Mouse (Mus musculus) erythroid progenitor cell, adult 5-6 weeks (primary cell): ENCODE measurements around the gene AI661453. TPM values are rescaled to one million over a fixed set of nuclear protein-coding genes. Genes with fewer than 3 reads are reported as not detected.

Source experiments
- ATAC-seq: replicated peaks from 2 replicates; pipeline ENCODE4 v1.8.0; 2016; ENCODE audit warnings: moderate number of reproducible peaks, mild to moderate bottlenecking, moderate TSS enrichment, inconsistent platforms; ENCODE audit not compliant: poor library complexity, low FRiP score, severe bottlenecking
- total RNA-seq, 2 experiments: library from RNA; stranded (forward) in 1 of 2; stranded (reverse) in 1 of 2; fragments of 150-400 nt in 1 of 2; fragments of 186-747, 209-891 nt in 1 of 2; gene quantifications; 2 replicates each; pipeline versions ENCODE4 v1.2.3 to v1.2.4; 2015 to 2017; ENCODE audit warnings: low replicate concordance in 2 of 2

AI661453 gene
- total RNA-seq, 2 experiments from 2014 or later = not detected

GRCm38 (mm10) chr17:47515180-47515844, 78.9 kb downstream of the AI661453 start:
- no peak for ATAC-seq

GRCm38 (mm10) chr17:47516232-47516631, 79.8 kb downstream of the AI661453 start:
- no peak for ATAC-seq

GRCm38 (mm10) chr17:47518205-47518604, 81.8 kb downstream of the AI661453 start:
- ATAC-seq = no peak

Other genes starting within 250 kb of the AI661453 start
- gene Mrps10, start 67.7 kb upstream of the AI661453 start, total RNA-seq (2015; ENCODE audit: low replicate concordance) = 7.6 and 8.4 TPM in 2 replicates
- 0.23 and 10.7 TPM in 2 replicates for gene Mrps10, start 67.7 kb upstream of the AI661453 start, total RNA-seq (2017; ENCODE audit: low replicate concordance)
- not detected in 2 replicates for gene Guca1b, start 51.2 kb upstream of the AI661453 start, total RNA-seq (2015; ENCODE audit: low replicate concordance)
- not detected in 2 replicates for gene Guca1b, start 51.2 kb upstream of the AI661453 start, total RNA-seq (2017; ENCODE audit: low replicate concordance)
- 2.5 TPM in 1 of 2 replicates, not detected in the other for gene Guca1a, start 36.0 kb upstream of the AI661453 start, total RNA-seq (2015; ENCODE audit: low replicate concordance)
- not detected in 2 replicates for gene Guca1a, start 36.0 kb upstream of the AI661453 start, total RNA-seq (2017; ENCODE audit: low replicate concordance)
- gene 1700001C19Rik, start 761 bp downstream of the AI661453 start, total RNA-seq (2015; ENCODE audit: low replicate concordance) = not detected in 2 replicates
- gene 1700001C19Rik, start 761 bp downstream of the AI661453 start, total RNA-seq (2017; ENCODE audit: low replicate concordance) = not detected in 2 replicates
- gene Taf8, start 65.7 kb downstream of the AI661453 start, total RNA-seq (2015; ENCODE audit: low replicate concordance) = 35.6 and 71.4 TPM in 2 replicates
- gene Taf8, start 65.7 kb downstream of the AI661453 start, total RNA-seq (2017; ENCODE audit: low replicate concordance) = 54.4 and 71.9 TPM in 2 replicates
- 360 and 366 TPM in 2 replicates for gene Ccnd3, start 68.4 kb downstream of the AI661453 start, total RNA-seq (2015; ENCODE audit: low replicate concordance)
- gene Ccnd3, start 68.4 kb downstream of the AI661453 start, total RNA-seq (2017; ENCODE audit: low replicate concordance) = 181 and 222 TPM in 2 replicates
- gene Bysl, start 174.9 kb downstream of the AI661453 start, total RNA-seq (2015; ENCODE audit: low replicate concordance) = 5.9 and 8.3 TPM in 2 replicates
- gene Bysl, start 174.9 kb downstream of the AI661453 start, total RNA-seq (2017; ENCODE audit: low replicate concordance) = 8.4 and 10.4 TPM in 2 replicates
- gene Med20, start 175.0 kb downstream of the AI661453 start, total RNA-seq (2015; ENCODE audit: low replicate concordance) = 28.1 and 37.8 TPM in 2 replicates
- 36.5 and 63.2 TPM in 2 replicates for gene Med20, start 175.0 kb downstream of the AI661453 start, total RNA-seq (2017; ENCODE audit: low replicate concordance)
- gene Gm20517, start 175.0 kb downstream of the AI661453 start, total RNA-seq (2015; ENCODE audit: low replicate concordance) = 11.5 and 13.8 TPM in 2 replicates
- 9.5 and 18.9 TPM in 2 replicates for gene Gm20517, start 175.0 kb downstream of the AI661453 start, total RNA-seq (2017; ENCODE audit: low replicate concordance)
- 26.8 and 35.7 TPM in 2 replicates for gene Usp49, start 194.1 kb downstream of the AI661453 start, total RNA-seq (2015; ENCODE audit: low replicate concordance)
- 29.2 and 46.3 TPM in 2 replicates for gene Usp49, start 194.1 kb downstream of the AI661453 start, total RNA-seq (2017; ENCODE audit: low replicate concordance)